Mouse (Mus musculus) liver, embryonic 14.5 days (tissue): Measurements from ENCODE around the gene Sec23b. TPM values are rescaled to one million over a fixed set of nuclear protein-coding genes. Genes with fewer than 3 reads are reported as not detected.
"Not testable (repeated sequence)": the region's sequence is repeated elsewhere in the genome, so short reads cannot be mapped to it uniquely, and the experiment has no call there.

Source experiments
- ATAC-seq: fragments of 200-750 bp; cut with Nextera tagmentation; 2 replicates; pipeline ENCODE4 v1.8.0; 2017; ENCODE audit warnings: moderate number of reproducible peaks, mild to moderate bottlenecking, moderate library complexity; ENCODE audit not compliant: insufficient read depth
- DNase-seq, 3 experiments: peaks; one replicate each; pipeline ENCODE4 v3.0.0-alpha.2; 2012 to 2013; ENCODE audit warnings: low read depth in 3 of 3, low spot score in 3 of 3
- H3K27ac ChIP-seq: fragments of 300-500 bp; sonication (generic); 2 replicates; pipeline ENCODE4 v1.5.1; 2014; ENCODE audit warnings: moderate library complexity, mild to moderate bottlenecking, control low read depth, inconsistent platforms
- H3K27me3 ChIP-seq: fragments of 300-500 bp; sonication (generic); 2 replicates; pipeline ENCODE4 v1.6.1; 2014; ENCODE audit warnings: mild to moderate bottlenecking, low read length, moderate library complexity; ENCODE audit not compliant: control insufficient read depth, insufficient read depth
- H3K36me3 ChIP-seq: fragments of 300-500 bp; sonication (generic); replicated peaks from 2 replicates; pipeline ENCODE4 v1.6.1; 2014; ENCODE audit warnings: low read depth; ENCODE audit not compliant: control insufficient read depth, insufficient read depth
- H3K4me1 ChIP-seq, 2 experiments: fragments of 200-500 bp in 1 of 2; fragments of 300-500 bp in 1 of 2; sonication (generic) in 1 of 2; replicated peaks; 2 replicates each; pipeline ENCODE4 v1.6.1; 2012 to 2014; ENCODE audit warnings: antibody characterized with exemption in 1 of 2, inconsistent platforms in 1 of 2, low read length in 1 of 2; ENCODE audit not compliant: control insufficient read depth in 2 of 2, insufficient read depth in 2 of 2
- H3K4me2 ChIP-seq: fragments of 300-500 bp; sonication (generic); 2 replicates; pipeline ENCODE4 v1.6.1; 2014; ENCODE audit warnings: low read depth, mild to moderate bottlenecking, control low read depth, moderate library complexity
- H3K4me3 ChIP-seq, 2 experiments: fragments of 200-500 bp in 1 of 2; fragments of 300-500 bp in 1 of 2; sonication (generic) in 1 of 2; 2 replicates each; pipeline ENCODE4 v1.5.1; 2012 to 2014; ENCODE audit warnings: low read depth in 2 of 2, low read length in 2 of 2, mild to moderate bottlenecking in 2 of 2, control low read depth in 1 of 2, inconsistent platforms in 1 of 2, moderate library complexity in 1 of 2; ENCODE audit not compliant: insufficient read depth in 1 of 2
- H3K9ac ChIP-seq: fragments of 300-500 bp; sonication (generic); replicated peaks from 2 replicates; pipeline ENCODE4 v1.6.1; 2014; ENCODE audit warnings: mild to moderate bottlenecking, control low read depth, moderate library complexity
- H3K9me3 ChIP-seq: fragments of 300-500 bp; sonication (generic); 2 replicates; pipeline ENCODE4 v1.6.1; 2016; ENCODE audit warnings: low read length, mixed read lengths; ENCODE audit not compliant: control insufficient read depth
- CTCF ChIP-seq: IDR thresholded peaks from 2 replicates; pipeline ENCODE4 v1.5.1; 2016; ENCODE audit warnings: antibody characterized with exemption, low read depth, control low read depth
- EP300 ChIP-seq: IDR thresholded peaks from 2 replicates; pipeline ENCODE4 v1.6.1; 2016; ENCODE audit warnings: antibody characterized with exemption, low read depth
- WGBS: fragments of 180-500 bp; shearing (Covaris S2); extraction: QIAGEN DNeasy Blood & Tissue Kit; methylation state at CpG from one replicate; pipeline ENCODE4 v1.1.7; 2014; ENCODE audit not compliant: insufficient replicate concordance; 5-methylcytosine and 5-hydroxymethylcytosine counted together
- polyA plus RNA-seq, 2 experiments: library from polyadenylated mRNA; depleted of rRNA in 1 of 2; stranded (reverse) in 1 of 2; unstranded in 1 of 2; fragments of >200 nt; fragmentation: Nextera tagmentation in 1 of 2; extraction: Ambion mirVana in 1 of 2; gene quantifications; 2 replicates each; pipeline versions ENCODE4 v1.2.1 to v1.2.3; 2012 to 2014

The Sec23b gene
- polyA plus RNA-seq, 2 experiments = 27.9 to 46.5 TPM

DNA sequence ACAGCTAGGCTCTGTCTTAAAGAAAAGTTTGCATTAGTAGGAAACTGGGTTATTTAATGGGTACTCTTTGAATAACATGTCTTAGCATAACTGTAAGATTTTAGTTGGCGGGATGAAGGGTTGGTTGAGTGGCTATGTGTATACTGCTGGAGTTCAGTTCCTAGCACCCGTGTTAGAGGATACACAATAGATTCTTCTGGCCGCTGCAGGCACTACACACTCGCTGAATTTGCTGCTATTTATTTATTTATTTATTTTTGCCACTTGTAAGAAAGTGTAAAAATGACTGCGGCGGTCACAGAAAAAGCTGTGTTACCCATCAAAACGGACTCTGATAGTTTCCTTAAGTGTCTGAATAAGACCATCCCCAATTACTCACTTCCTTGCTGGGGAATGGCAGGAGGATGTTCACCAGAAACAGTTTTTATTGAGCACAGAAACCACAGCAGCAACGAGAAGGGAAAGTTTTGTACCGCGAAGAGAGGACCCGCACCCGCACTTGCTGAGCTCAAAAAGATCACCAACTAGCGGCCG lies 676 bp upstream of the Sec23b start:
- Histone ChIP-seq H3K36me3 (no peaks in the 10 kb centered on the region; the same call in none of the 2 replicates), H3K27ac (peak overlapping the region; percentile 82), H3K4me2 (peak overlapping the region; percentile 88), H3K4me3 (peak overlapping the region; percentile 91 to 92), H3K9ac (peak overlapping the region; percentile 94), H3K4me1 (peaks cover 0 to 4% of the 10 kb centered on the region in 2 experiments; a peak in 3 of 4 replicates), H3K27me3 (no peaks in the 10 kb centered on the region), H3K9me3 (no peaks in the 10 kb centered on the region)
- WGBS = 1% methylated on average over 14 of the region's 14 CpGs
- ATAC-seq (0 out of 2 replicates have a peak, but pooled peaks have one; percentile 3), DNase-seq (peak in 1 of 3 experiments; percentile 13)
- TF ChIP-seq CTCF = no peak
- TF ChIP-seq EP300 = no peak

DNA sequence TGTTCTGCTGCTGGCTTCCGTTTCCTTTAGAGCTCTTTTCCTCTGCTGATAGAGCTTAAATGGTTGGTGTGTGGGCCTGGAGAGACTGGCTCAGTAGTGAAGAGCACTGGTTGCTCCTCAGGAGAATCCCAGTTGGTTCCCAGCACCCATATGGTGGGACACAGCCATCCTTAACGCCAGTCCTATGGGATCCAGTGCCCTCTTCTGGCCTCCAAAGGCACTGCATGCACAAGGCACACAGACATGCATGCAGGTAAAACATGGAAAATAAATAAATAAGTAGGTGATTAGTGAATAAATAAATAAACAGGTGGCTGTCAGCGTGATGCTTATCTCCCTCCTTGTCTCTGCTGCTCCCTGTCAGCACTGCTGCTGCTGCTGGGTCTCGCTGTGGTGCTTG lies 32.7 kb downstream of the Sec23b start:
- H3K36me3 ChIP-seq = peaks cover 36% of the 10 kb centered on the region
- ATAC-seq = no peak
- H3K9ac ChIP-seq = no peak overlapping the region
- H3K4me3 ChIP-seq = no peak overlapping the region
- peaks cover 0 to 3% of the 10 kb centered on the region in 2 experiments; a peak in 2 of 4 replicates for H3K4me1 ChIP-seq
- no peaks in the 10 kb centered on the region for H3K27me3 ChIP-seq
- no peak for DNase-seq
- WGBS = 77% methylated on average over 4 of the region's 4 CpGs
- no peaks in the 10 kb centered on the region for H3K9me3 ChIP-seq
- no peak overlapping the region for H3K27ac ChIP-seq
- no peak for TF ChIP-seq EP300
- peak; percentile 73 for TF ChIP-seq CTCF
- no peak overlapping the region for H3K4me2 ChIP-seq

DNA sequence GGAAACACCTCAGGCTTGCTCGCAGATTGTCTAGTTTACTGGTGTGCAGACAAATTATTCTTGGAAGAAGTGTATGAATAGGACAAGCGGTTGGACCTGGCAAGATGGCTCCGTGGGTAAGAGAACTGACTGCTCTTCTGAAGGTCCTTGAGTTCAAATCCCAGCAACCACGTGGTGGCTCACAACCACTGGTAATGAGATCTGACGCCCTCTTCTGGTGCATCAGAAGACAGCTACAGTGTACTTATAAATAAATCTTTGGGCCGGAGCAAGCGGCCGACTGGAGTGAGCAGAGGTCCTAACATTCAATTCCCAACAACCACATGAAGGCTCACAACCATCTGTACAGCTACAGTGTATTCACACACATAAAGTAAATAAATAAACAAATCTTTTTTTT lies 37.0 kb downstream of the Sec23b start:
- H3K27ac ChIP-seq, H3K4me3 ChIP-seq, H3K27me3 ChIP-seq, H3K9me3 ChIP-seq, H3K4me1 ChIP-seq, ATAC-seq, H3K9ac ChIP-seq, DNase-seq, H3K36me3 ChIP-seq, H3K4me2 ChIP-seq: not testable (repeated sequence)
- TF ChIP-seq CTCF = peak; percentile 30; the same call in 1 of the 2 replicates
- WGBS = 59% methylated on average over 8 of the region's 8 CpGs

DNA sequence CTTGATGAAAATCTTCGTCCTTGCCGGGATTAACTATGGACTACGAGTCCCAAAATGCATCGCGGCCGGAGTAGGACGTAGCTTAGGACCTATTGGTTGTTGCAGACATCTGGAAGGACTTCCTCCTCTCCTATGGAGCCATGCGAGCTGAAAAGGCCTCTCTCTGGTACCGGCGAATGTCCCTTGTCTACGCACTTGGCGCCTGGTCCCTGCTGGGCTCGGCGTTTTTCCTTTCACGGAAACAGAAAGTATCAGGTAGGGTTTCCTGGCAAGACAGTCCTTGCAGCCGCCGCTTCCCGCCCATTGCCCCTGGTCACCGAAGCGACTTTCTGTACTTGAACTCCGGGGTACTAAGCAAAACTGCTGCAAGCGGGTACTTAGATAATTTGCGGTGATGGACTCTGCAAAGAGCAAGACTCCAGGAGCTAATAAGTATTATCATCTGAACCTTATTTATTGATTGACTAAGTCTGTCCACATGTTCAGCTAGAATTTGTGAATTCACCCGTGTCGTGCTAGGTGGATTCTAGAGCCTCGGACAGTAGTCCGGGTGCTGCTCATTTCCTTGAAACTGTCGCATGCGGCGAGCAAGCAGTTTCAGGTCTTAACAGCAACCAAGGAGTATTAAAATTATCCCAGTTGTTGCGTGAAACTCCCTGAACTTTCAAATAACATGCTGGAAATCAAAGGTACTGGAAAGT lies 38.1 kb downstream of the Sec23b start, which contains the start of gene Smim26:
Gene Smim26, plus strand, starts transcription at position 104 of the 701 bp plus-strand sequence.
- Histone ChIP-seq H3K4me2 (peak within 1 kb of the TSS; percentile 73), H3K4me3 (peak within 1 kb of the TSS; percentile 71 to 72), H3K9ac (peak within 1 kb of the TSS; percentile 81), H3K27ac (no peak within 1 kb of the TSS), H3K4me1 (peaks cover 2 to 3% of the 10 kb centered on the region in 2 experiments; a peak in 3 of 4 replicates), H3K36me3 (no peaks in the 10 kb centered on the region), H3K27me3 (no peaks in the 10 kb centered on the region), H3K9me3 (no peaks in the 10 kb centered on the region)
- WGBS = under 1% methylated on average over 31 of the region's 31 CpGs
- TF ChIP-seq CTCF (no peak), EP300 (no peak)
- DNase-seq (peak; percentile 65 to 70 (median 68)), ATAC-seq (peak; percentile 92)

DNA sequence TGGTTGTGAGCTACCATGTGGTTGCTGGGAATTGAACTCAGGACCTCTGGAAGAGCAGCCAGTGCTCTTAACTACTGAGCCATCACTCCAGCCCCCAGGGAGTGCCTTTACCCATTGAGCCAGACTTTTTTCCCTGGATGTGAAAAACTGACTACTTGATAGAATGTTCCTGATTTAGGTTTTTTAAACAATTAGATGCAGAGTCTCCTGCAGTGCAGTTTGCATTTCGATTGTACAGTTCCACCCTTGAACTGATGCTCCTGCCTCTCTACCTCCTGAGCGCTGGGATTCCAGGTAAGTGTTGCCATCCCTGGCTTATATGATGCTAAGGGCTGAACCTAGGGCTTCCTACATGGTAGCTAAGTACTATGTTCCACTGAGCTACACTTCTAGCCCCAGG lies 42.0 kb downstream of the Sec23b start:
- Histone ChIP-seq H3K27ac (no peak overlapping the region), H3K36me3 (no peaks in the 10 kb centered on the region), H3K4me2 (no peak overlapping the region), H3K27me3 (no peaks in the 10 kb centered on the region), H3K9me3 (no peaks in the 10 kb centered on the region), H3K4me3 (no peak overlapping the region), H3K4me1 (peaks cover 3 to 7% of the 10 kb centered on the region in 2 experiments), H3K9ac (no peak overlapping the region)
- ATAC-seq (no peak), DNase-seq (no peak)
- TF ChIP-seq EP300 (no peak), CTCF (no peak)
- 60% methylated on average over 2 of the region's 2 CpGs for WGBS
